In genomic region chr2:5451654-5452053, GRCm38 (mm10) we compare ENCODE assay signal across 10 mouse cellular contexts.
DNase-seq lines count a peak whose midpoint lies in the region; ATAC-seq and TF ChIP-seq lines count a peak whose summit lies in the region.
"Had no signal": no experiment of that assay in that cellular context is flagged by ENCODE, and none has a peak within 500 bp of the region (broad histone marks: within the 10 kb centered on the region; RNA-seq: fewer than 3 reads in every experiment).

No protein-coding gene starts in this region.

- H3K36me3 ChIP-seq in MEL (ENCODE audit: control insufficient read depth in 1 of 2, insufficient read depth in 2 of 2, low read length in 2 of 2) = peaks cover 0 to 6% of the 10 kb centered on the region in 2 experiments; a peak in 2 of 4 replicates
- no peaks in the 10 kb centered on the region for H3K36me3 ChIP-seq in kidney, embryonic 15.5 days
- H3K36me3 ChIP-seq: limb, embryonic 13.5 days had no signal

- no peak for TF ChIP-seq POLR2A in MEL (IDR thresholded peaks at IDR 0.05; ENCODE audit: control insufficient read depth in 1 of 2, insufficient read depth in 1 of 2, low read depth in 1 of 2, low read length in 2 of 2, poor library complexity in 1 of 2)

- DNase-seq in adrenal gland, postnatal 10 days = peak; percentile 23
- no peak for DNase-seq in adrenal gland, adult 8-10 months
- DNase-seq in kidney, postnatal 14 days = peak; percentile 23
- DNase-seq in kidney, adult 8-10 months = no peak
- DNase-seq in MEL (ENCODE audit: low read depth, low spot score) = peak; percentile 73
- DNase-seq in induced T-regulatory cell, adult 2 months (ENCODE audit: low read depth) = peak; percentile 65
- DNase-seq: right cerebral cortex, postnatal 25 days had no signal

- no peaks in the 10 kb centered on the region for H3K79me2 ChIP-seq in MEL (ENCODE audit: control insufficient read depth, insufficient read depth, low read length, poor library complexity)

- no peak overlapping the region for H3K9ac ChIP-seq in MEL (ENCODE audit: control insufficient read depth, low read depth, low read length, poor library complexity, severe bottlenecking)
- H3K9ac ChIP-seq in kidney, embryonic 15.5 days = no peak overlapping the region
- H3K9ac ChIP-seq: limb, embryonic 13.5 days had no signal

- WGBS in kidney, embryonic 15.5 days = 93% methylated on average over 2 of the region's 2 CpGs

- no peak for TF ChIP-seq EP300 in MEL (IDR thresholded peaks at IDR 0.05; ENCODE audit: low read depth in 1 of 2, low read length in 2 of 2)

- no peaks in the 10 kb centered on the region for H3K27me3 ChIP-seq in MEL (ENCODE audit: control insufficient read depth in 1 of 2, insufficient read depth in 2 of 2, low read length in 2 of 2)
- H3K27me3 ChIP-seq in kidney, embryonic 15.5 days = no peaks in the 10 kb centered on the region
- H3K27me3 ChIP-seq: limb, embryonic 13.5 days had no signal

- ATAC-seq in megakaryocyte-erythroid progenitor cell, adult 5-6 weeks (replicated peaks; ENCODE audit: low FRiP score, low TSS enrichment, poor library complexity, severe bottlenecking) = no peak
- no peak for ATAC-seq in kidney, embryonic 15.5 days (replicated peaks; ENCODE audit: low FRiP score)

- no peak overlapping the region for H3K4me2 ChIP-seq in kidney, embryonic 15.5 days
- H3K4me2 ChIP-seq: limb, embryonic 13.5 days had no signal

- H3K4me1 ChIP-seq in MEL (ENCODE audit: control insufficient read depth in 1 of 2, insufficient read depth in 2 of 2, low read length in 2 of 2) = peaks cover 3 to 10% of the 10 kb centered on the region in 2 experiments; a peak in 3 of 4 replicates
- 0 out of 2 replicates have a peak, but pooled peaks cover 9% of the 10 kb centered on the region for H3K4me1 ChIP-seq in kidney, embryonic 15.5 days

- TF ChIP-seq CTCF in MEL (IDR thresholded peaks at IDR 0.05 in 2 of 3, conservative IDR thresholded peaks at IDR 0.05 in 1 of 3; ENCODE audit: control insufficient read depth in 1 of 3, insufficient read depth in 1 of 3, low read depth in 2 of 3, low read length in 3 of 3, poor library complexity in 1 of 3, severe bottlenecking in 1 of 3) = peak in 2 of 3 experiments; percentile 61 to 88; a peak in 4 of 6 replicates

- peak; percentile 95 for TF ChIP-seq RAD21 in MEL (IDR thresholded peaks at IDR 0.05; ENCODE audit: low read depth, low read length)

- no peak overlapping the region for H3K27ac ChIP-seq in MEL (ENCODE audit: control insufficient read depth, low read depth, low read length)
- H3K27ac ChIP-seq in kidney, embryonic 15.5 days = no peak overlapping the region
- H3K27ac ChIP-seq: limb, embryonic 13.5 days had no signal

- no peaks in the 10 kb centered on the region for H3K9me3 ChIP-seq in MEL (replicated peaks; ENCODE audit: insufficient read depth, low read length)
- H3K9me3 ChIP-seq in kidney, embryonic 15.5 days (replicated peaks) = no peaks in the 10 kb centered on the region
- H3K9me3 ChIP-seq: limb, embryonic 13.5 days had no signal

- H3K4me3 ChIP-seq in MEL (ENCODE audit: control insufficient read depth in 1 of 2, insufficient read depth in 1 of 2, low read depth in 2 of 2, low read length in 2 of 2) = no peak overlapping the region
- H3K4me3 ChIP-seq in kidney, embryonic 15.5 days (replicated peaks) = no peak overlapping the region
- H3K4me3 ChIP-seq: limb, embryonic 13.5 days had no signal

TF ChIP-seq in MEL, 35 proteins besides CTCF, POLR2A, EP300 and RAD21:
- TF ChIP-seq MXI1 (IDR thresholded peaks at IDR 0.05; ENCODE audit: low read depth, low read length) (no peak), SMC3 (IDR thresholded peaks at IDR 0.05; ENCODE audit: low read depth, low read length) (peak; percentile 99), MAFK (IDR thresholded peaks at IDR 0.05; ENCODE audit: borderline replicate concordance, low read depth, low read length) (no peak), E2F4 (IDR thresholded peaks at IDR 0.05; ENCODE audit: borderline replicate concordance, low read depth, low read length) (no peak), RCOR1 (IDR thresholded peaks at IDR 0.05; ENCODE audit: low read depth, low read length) (no peak), BHLHE40 (IDR thresholded peaks at IDR 0.05; ENCODE audit: borderline replicate concordance, low read depth, low read length) (no peak), MEF2A (IDR thresholded peaks at IDR 0.05; ENCODE audit: extremely low read depth, insufficient replicate concordance, low read depth, low read length, poor library complexity, severe bottlenecking) (no peak), SIN3A (IDR thresholded peaks at IDR 0.05; ENCODE audit: low read length) (no peak), ZC3H11A (IDR thresholded peaks at IDR 0.05; ENCODE audit: low read depth, low read length) (peak; percentile 93)
TF ChIP-seq in MEL: peak in this region for 2.

Comparison
In these comparisons a context has a peak if more than half of its experiments do, and no peak if none do; other contexts are left out.
1. DNase-seq: peak in adrenal gland, postnatal 10 days (single experiment), kidney, postnatal 14 days (single experiment), MEL (single experiment) and induced T-regulatory cell, adult 2 months (single experiment); none in adrenal gland, adult 8-10 months (single experiment) and kidney, adult 8-10 months (0 of 2).